Mouse (Mus musculus): ENCODE measurements around the gene Nrxn1. TPM values are rescaled to one million over a fixed set of nuclear protein-coding genes. Genes with fewer than 3 reads are reported as not detected.

Nrxn1 gene
- polyA plus RNA-seq, 1 experiment from 2014 or later: 2.8 TPM

GRCm38 (mm10) chr17:91074780-91075179 lies 18.1 kb downstream of the Nrxn1 start:
- Histone ChIP-seq H3K4me1 (replicated peaks) (no peaks in the 10 kb centered on the region), H3K36me3 (no peaks in the 10 kb centered on the region), H3K9me3 (no peaks in the 10 kb centered on the region), H3K27me3 (replicated peaks) (no peaks in the 10 kb centered on the region), H3K4me2 (replicated peaks) (no peak overlapping the region), H3K4me3 (replicated peaks) (no peak overlapping the region), H3K27ac (no peak overlapping the region), H3K9ac (no peak overlapping the region)
- WGBS: 90% methylated on average over 5 of the region's 5 CpGs
- ATAC-seq: no peak

GRCm38 (mm10) chr17:91033466-91033865 lies 59.4 kb downstream of the Nrxn1 start:
- Histone ChIP-seq H3K9me3 (no peaks in the 10 kb centered on the region), H3K27me3 (replicated peaks) (no peaks in the 10 kb centered on the region), H3K4me2 (replicated peaks) (no peak overlapping the region), H3K4me3 (replicated peaks) (no peak overlapping the region), H3K27ac (no peak overlapping the region), H3K9ac (no peak overlapping the region), H3K4me1 (replicated peaks) (no peaks in the 10 kb centered on the region), H3K36me3 (no peaks in the 10 kb centered on the region)
- ATAC-seq: no peak
- 78% methylated on average over 7 of the region's 7 CpGs for WGBS

- Histone ChIP-seq H3K36me3 (no peaks in the 10 kb centered on the region), H3K4me2 (replicated peaks) (no peak overlapping the region), H3K9me3 (no peaks in the 10 kb centered on the region), H3K4me1 (replicated peaks) (no peaks in the 10 kb centered on the region), H3K4me3 (replicated peaks) (no peak overlapping the region), H3K27ac (no peak overlapping the region), H3K9ac (no peak overlapping the region), H3K27me3 (replicated peaks) (no peaks in the 10 kb centered on the region)
- 39% methylated on average over 2 of the region's 2 CpGs for WGBS
- ATAC-seq: no peak
Measured at GRCm38 (mm10) chr17:91025061-91025623, 67.7 kb downstream of the Nrxn1 start.

- Histone ChIP-seq H3K4me1 (replicated peaks) (no peaks in the 10 kb centered on the region), H3K36me3 (no peaks in the 10 kb centered on the region), H3K4me3 (replicated peaks) (no peak overlapping the region), H3K27me3 (replicated peaks) (no peaks in the 10 kb centered on the region), H3K4me2 (replicated peaks) (no peak overlapping the region), H3K9ac (no peak overlapping the region), H3K27ac (no peak overlapping the region), H3K9me3 (no peaks in the 10 kb centered on the region)
- 73% methylated on average over 5 of the region's 5 CpGs for WGBS
- ATAC-seq: no peak
Measured at GRCm38 (mm10) chr17:91007385-91008089, 85.3 kb downstream of the Nrxn1 start.

GRCm38 (mm10) chr17:91000389-91000788 lies 92.5 kb downstream of the Nrxn1 start:
- no peaks in the 10 kb centered on the region for H3K9me3 ChIP-seq
- H3K4me3 ChIP-seq (replicated peaks): no peak overlapping the region
- no peak overlapping the region for H3K9ac ChIP-seq
- no peaks in the 10 kb centered on the region for H3K27me3 ChIP-seq (replicated peaks)
- no peaks in the 10 kb centered on the region for H3K36me3 ChIP-seq
- no peak for ATAC-seq
- H3K4me1 ChIP-seq (replicated peaks): no peaks in the 10 kb centered on the region
- H3K4me2 ChIP-seq (replicated peaks): no peak overlapping the region
- no peak overlapping the region for H3K27ac ChIP-seq

GRCm38 (mm10) chr17:90999667-91000154 lies 93.2 kb downstream of the Nrxn1 start:
- ATAC-seq: no peak
- 81% methylated on average over 4 of the region's 4 CpGs for WGBS
- Histone ChIP-seq H3K9ac (no peak overlapping the region), H3K4me1 (replicated peaks) (no peaks in the 10 kb centered on the region), H3K4me2 (replicated peaks) (no peak overlapping the region), H3K27me3 (replicated peaks) (no peaks in the 10 kb centered on the region), H3K36me3 (no peaks in the 10 kb centered on the region), H3K9me3 (no peaks in the 10 kb centered on the region), H3K27ac (no peak overlapping the region), H3K4me3 (replicated peaks) (no peak overlapping the region)

- ATAC-seq: no peak
- Histone ChIP-seq H3K9me3 (no peaks in the 10 kb centered on the region), H3K27me3 (replicated peaks) (no peaks in the 10 kb centered on the region), H3K36me3 (no peaks in the 10 kb centered on the region), H3K4me1 (replicated peaks) (no peaks in the 10 kb centered on the region), H3K27ac (no peak overlapping the region), H3K9ac (no peak overlapping the region), H3K4me2 (replicated peaks) (no peak overlapping the region), H3K4me3 (replicated peaks) (no peak overlapping the region)
- WGBS: 39% methylated on average over 1 of the region's 1 CpGs
Measured at GRCm38 (mm10) chr17:90997714-90998113, 95.2 kb downstream of the Nrxn1 start.

GRCm38 (mm10) chr17:90995436-90995835 lies 97.4 kb downstream of the Nrxn1 start:
- Histone ChIP-seq H3K27me3 (replicated peaks) (no peaks in the 10 kb centered on the region), H3K9ac (no peak overlapping the region), H3K4me3 (replicated peaks) (no peak overlapping the region), H3K9me3 (no peaks in the 10 kb centered on the region), H3K27ac (no peak overlapping the region), H3K36me3 (no peaks in the 10 kb centered on the region), H3K4me1 (replicated peaks) (no peaks in the 10 kb centered on the region), H3K4me2 (replicated peaks) (no peak overlapping the region)
- no peak for ATAC-seq
- 43% methylated on average over 1 of the region's 1 CpGs for WGBS

- ATAC-seq: no peak
- Histone ChIP-seq H3K27me3 (replicated peaks) (no peaks in the 10 kb centered on the region), H3K4me1 (replicated peaks) (no peaks in the 10 kb centered on the region), H3K4me2 (replicated peaks) (no peak overlapping the region), H3K27ac (no peak overlapping the region), H3K36me3 (no peaks in the 10 kb centered on the region), H3K9me3 (no peaks in the 10 kb centered on the region), H3K4me3 (replicated peaks) (no peak overlapping the region), H3K9ac (no peak overlapping the region)
- WGBS: 79% methylated on average over 1 of the region's 1 CpGs
Measured at GRCm38 (mm10) chr17:90994247-90994646, 98.6 kb downstream of the Nrxn1 start.

GRCm38 (mm10) chr17:90990747-90991146 lies 102.1 kb downstream of the Nrxn1 start:
- Histone ChIP-seq H3K9me3 (no peaks in the 10 kb centered on the region), H3K4me3 (replicated peaks) (no peak overlapping the region), H3K27me3 (replicated peaks) (no peaks in the 10 kb centered on the region), H3K27ac (no peak overlapping the region), H3K36me3 (no peaks in the 10 kb centered on the region), H3K4me2 (replicated peaks) (no peak overlapping the region), H3K4me1 (replicated peaks) (no peaks in the 10 kb centered on the region), H3K9ac (no peak overlapping the region)
- 81% methylated on average over 2 of the region's 2 CpGs for WGBS
- ATAC-seq: no peak

GRCm38 (mm10) chr17:90962904-90963531 lies 129.9 kb downstream of the Nrxn1 start:
- no peaks in the 10 kb centered on the region for H3K36me3 ChIP-seq
- H3K27me3 ChIP-seq (replicated peaks): no peaks in the 10 kb centered on the region
- H3K4me3 ChIP-seq (replicated peaks): no peak overlapping the region
- no peak overlapping the region for H3K27ac ChIP-seq
- no peak for ATAC-seq
- WGBS: 56% methylated on average over 4 of the region's 4 CpGs
- H3K9ac ChIP-seq: no peak overlapping the region
- H3K9me3 ChIP-seq: no peaks in the 10 kb centered on the region
- H3K4me2 ChIP-seq (replicated peaks): no peak overlapping the region
- H3K4me1 ChIP-seq (replicated peaks): no peaks in the 10 kb centered on the region

- H3K9ac ChIP-seq: no peak overlapping the region
- H3K4me1 ChIP-seq (replicated peaks): no peaks in the 10 kb centered on the region
- no peak overlapping the region for H3K27ac ChIP-seq
- no peaks in the 10 kb centered on the region for H3K27me3 ChIP-seq (replicated peaks)
- no peak for ATAC-seq
- no peaks in the 10 kb centered on the region for H3K36me3 ChIP-seq
- no peaks in the 10 kb centered on the region for H3K9me3 ChIP-seq
- WGBS: 69% methylated on average over 2 of the region's 2 CpGs
- no peak overlapping the region for H3K4me3 ChIP-seq (replicated peaks)
- no peak overlapping the region for H3K4me2 ChIP-seq (replicated peaks)
Measured at GRCm38 (mm10) chr17:90955221-90955620, 137.7 kb downstream of the Nrxn1 start.

- no peak overlapping the region for H3K4me2 ChIP-seq (replicated peaks)
- H3K36me3 ChIP-seq: no peaks in the 10 kb centered on the region
- no peaks in the 10 kb centered on the region for H3K9me3 ChIP-seq
- no peak overlapping the region for H3K27ac ChIP-seq
- WGBS: 82% methylated on average over 2 of the region's 2 CpGs
- H3K9ac ChIP-seq: no peak overlapping the region
- no peaks in the 10 kb centered on the region for H3K27me3 ChIP-seq (replicated peaks)
- no peak overlapping the region for H3K4me3 ChIP-seq (replicated peaks)
- H3K4me1 ChIP-seq (replicated peaks): no peaks in the 10 kb centered on the region
- ATAC-seq: peak; percentile 70
Measured at GRCm38 (mm10) chr17:90934929-90935328, 157.9 kb downstream of the Nrxn1 start.
